Mouse (Mus musculus): ENCODE measurements around the gene Phactr2.

Gene Phactr2

DNA sequence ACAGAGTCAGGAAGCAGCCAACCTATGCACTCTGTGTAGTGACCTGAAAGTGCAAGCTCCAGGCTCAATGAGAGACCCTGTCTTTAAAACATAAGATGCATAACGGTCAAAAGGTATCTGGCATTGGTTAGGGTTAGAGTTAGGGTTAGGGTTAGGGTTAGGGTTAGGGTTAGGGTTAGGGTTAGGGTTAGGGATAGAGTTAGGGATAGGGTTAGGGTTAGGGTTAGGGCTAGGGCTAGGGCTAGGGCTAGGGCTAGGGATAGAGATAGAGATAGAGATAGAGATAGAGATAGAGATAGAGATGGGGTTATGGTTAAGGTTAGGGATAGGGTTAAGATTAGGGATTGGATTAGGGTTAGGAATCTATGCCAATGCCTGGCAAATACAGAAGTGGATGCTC lies 72.2 kb downstream of the Phactr2 start:
- in situ Hi-C loops (cut with MboI, MseI), result no loop called here

DNA sequence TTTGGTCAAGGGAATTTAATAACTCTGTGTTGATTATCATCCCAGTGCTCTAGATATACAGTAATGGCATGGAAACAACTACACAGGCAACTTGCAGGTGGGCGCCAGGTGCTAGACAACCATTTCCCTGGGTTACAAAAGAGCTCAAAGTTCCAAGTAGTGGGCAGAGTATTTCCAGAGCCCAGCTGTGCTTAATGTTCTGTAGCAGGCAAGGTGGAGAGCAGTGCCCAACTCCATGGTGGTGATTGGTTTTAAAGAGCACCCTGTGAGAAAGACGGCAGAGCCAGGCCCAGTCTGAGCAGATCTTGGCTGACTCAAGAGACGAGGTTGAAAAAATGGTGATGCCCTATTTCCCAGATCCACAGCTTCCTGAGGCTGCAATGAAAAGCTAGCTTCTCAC lies 78.5 kb downstream of the Phactr2 start:
- in situ Hi-C loops (cut with MboI, MseI), result no loop called here

DNA sequence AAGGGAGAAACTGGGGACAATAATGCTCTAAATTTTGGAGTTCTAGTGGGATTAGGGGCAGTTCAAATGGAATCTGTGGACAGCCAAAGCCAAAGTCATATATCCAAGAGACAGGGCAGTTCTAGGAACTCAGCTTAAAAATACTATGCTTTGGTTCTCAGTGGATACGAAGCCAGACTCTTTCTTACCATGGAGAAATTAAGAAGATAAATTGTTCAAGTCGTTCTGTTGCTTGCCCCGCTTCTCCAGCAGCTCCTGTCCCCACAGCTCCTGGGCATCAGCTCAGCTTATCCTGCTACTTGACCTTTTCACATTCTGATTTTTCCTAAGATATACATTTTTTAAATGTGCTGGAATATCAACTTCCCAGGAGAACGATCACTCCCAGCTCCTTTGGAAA lies 80.2 kb downstream of the Phactr2 start:
- in situ Hi-C loops (cut with MboI, MseI), result no loop called here

GRCm38 (mm10) chr10:13388116-13388922 lies 85.9 kb downstream of the Phactr2 start:
- in situ Hi-C loops (cut with MboI, MseI), result no loop called here

DNA sequence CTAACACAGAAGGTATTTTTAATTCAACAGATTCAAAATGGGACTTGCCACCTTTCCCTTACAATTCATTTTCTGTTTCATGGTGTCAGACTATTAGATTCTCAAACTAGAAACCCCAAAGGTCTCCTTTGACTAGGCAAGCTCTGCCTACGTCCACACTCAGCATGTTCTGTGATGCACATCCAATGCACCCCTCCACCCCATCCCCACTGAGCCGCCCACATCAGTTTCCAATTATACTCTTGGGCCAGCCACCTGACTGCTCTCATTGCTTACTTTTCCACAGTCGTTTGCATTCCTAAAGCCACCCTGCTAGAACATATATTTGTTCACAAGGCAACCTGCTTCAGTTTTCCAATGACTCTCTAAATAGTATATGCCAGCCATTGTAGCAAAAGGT lies 89.3 kb downstream of the Phactr2 start:
- in situ Hi-C loops (cut with MboI, MseI), result no loop called here

DNA sequence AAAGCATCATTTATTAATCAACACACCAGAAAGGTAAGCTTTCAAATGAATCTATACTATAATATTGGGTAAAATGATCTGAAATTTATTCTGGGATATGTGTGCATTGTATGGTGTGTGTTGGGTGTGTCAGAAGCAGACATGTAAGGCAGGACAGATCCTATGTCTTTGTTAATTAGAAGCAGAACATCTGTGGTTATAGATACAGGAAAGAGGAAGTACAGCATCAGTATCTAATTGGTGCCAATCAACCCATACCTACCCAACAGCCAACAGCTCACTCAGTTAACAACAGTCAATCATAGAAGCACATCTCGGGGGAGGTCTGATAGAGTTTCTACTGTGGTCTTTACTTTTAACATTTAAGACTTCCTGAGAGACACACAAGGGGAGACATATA lies 96.3 kb downstream of the Phactr2 start:
- in situ Hi-C loops (cut with MboI, MseI), result no loop called here

DNA sequence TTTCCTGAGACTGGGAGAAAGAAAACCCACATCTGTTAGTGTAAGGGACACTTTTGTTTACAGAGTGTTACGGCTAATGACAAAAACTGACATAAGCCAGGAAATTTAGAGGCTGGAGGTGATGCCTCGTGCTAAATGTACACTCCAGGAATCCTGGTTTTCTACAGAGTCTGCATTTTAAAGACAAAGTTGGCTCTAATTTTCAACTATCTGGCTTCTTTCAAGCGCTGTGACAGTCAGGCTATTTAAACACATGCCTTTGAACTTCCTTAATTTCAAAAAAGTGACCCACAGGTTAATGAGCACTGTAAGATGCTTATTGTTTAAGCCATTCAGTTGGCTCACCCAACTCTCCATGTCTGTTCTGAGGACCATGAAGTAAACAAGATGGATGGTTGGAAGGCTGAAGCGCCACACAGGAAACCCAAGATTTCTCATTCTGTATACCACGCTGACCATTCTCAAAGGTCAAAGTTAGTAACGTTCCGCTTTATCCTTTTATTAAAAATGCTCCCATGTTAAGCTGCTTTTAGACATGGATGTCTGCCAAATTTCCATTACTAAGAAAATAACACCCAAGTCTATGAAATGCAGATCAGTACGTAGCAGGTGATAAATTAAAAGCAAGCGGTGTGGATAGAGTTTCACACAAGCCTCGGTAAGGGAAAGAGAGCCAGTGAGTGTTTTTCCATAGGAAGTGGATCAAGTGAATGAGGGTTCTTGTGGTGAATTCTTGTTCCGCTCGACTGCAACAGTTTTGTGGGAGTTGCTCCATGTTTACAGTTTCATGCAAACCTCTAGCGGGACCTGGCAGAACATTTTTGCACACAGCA lies 97.6 kb downstream of the Phactr2 start:
- in situ Hi-C loops (cut with MboI, MseI), result no loop called here

DNA sequence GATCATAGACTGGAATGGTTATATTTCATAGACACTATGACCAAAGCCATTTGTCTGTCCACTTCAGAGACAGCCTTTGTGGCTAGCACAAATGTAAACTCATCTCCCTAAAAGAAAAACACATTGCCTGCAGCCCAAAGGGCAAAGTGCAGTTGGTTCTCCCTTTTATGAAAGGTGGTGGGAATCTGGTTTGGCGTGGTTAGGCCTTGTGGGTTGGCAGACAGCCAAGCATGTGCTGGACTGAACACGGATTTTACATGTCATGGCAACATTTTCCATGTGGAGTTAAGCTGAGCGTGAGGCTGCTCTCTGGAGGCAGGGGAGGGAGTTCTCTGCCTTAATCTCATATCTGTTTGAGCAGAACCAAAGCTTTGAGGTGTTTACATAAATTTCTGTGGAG lies 98.4 kb downstream of the Phactr2 start:
- in situ Hi-C loops (cut with MboI, MseI), result no loop called here

DNA sequence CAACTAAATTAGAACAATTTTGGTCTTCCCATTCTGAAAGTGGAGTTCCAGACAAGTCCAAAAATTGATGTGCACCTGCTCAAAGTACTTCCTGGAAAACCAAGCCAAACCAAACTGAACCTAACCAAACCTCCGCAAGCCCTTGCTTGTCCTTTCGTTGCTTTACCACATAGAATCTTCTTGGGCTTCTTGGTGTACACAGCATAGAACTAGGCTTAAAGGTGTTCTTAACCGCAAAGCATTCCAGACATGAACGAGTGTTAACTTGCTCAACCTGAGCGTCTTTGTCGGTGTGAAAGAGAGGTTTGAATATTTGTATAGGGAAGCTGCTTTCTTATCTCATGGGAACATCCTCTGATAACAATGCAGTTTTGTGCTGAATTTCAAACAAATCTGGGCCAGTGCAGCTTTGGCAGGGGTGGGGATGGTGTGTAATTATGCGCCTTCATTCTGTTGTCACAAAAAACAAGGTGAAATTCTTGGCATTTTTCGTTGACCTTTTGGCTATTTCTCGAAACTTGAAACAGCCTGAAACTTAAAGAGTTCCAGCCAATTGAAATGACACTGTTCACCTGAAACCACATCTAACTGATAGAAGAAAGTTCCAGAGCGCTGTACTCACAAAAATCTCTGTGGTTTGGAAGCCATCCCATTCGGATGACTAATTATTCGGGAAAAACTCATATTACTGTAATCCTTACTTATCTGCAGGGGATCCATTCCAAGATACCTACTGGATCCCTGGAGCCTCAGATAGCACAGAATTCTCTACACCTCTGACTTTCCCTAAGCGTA lies 104.4 kb downstream of the Phactr2 start:
- in situ Hi-C loops (cut with MboI, MseI), result no loop called here

DNA sequence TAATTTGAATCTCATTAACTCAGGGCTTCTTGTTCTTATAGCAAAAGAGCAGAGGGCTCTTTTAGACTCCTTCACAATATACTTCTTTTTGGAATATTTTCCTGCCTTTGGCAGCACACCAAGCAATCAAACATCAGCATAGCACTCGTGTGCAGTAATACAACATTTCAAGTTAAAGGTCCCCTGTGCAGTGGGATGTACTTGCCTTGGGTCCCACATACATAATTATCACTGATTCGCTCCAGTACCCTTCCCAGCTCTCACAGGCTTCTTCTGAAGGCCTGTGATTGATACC lies 110.0 kb downstream of the Phactr2 start:
- in situ Hi-C loops (cut with MboI, MseI), result no loop called here

DNA sequence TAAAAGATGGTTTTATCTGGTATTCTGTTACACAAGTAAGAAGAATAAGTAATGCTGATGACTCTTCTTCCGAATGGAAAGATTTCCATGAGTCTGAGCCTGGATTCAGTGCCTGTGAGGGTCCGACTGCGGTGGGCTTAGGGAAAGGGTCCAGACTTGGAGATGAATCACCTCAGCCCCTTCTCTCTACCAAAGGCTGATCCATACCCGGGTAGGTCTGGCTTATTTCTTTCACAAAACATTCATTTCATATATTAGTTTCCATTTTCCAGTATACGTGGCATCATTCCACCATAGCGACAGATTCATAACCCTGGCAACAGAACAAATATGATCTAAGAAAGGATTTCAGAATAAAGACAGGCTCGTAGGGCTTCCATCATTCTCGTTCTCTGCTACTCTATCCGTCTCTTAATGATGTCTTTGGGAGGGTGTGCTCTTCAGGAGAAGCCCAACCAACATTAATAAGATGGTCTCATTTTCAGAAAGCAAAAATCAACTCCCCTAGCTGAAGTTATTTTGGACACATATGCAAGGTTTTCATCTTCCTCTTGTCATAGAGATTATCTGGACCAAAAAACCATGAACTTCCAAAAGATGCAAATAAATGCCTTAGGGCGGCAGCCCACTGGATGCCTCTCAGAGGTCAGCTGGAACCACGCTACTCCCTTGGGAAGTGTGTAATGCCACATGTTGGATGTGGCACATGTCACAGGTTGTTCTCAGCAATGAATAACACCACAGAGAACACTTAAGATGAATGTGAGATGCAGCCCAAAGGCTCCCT lies 110.5 kb downstream of the Phactr2 start:
- in situ Hi-C loops (cut with MboI, MseI), result no loop called here

DNA sequence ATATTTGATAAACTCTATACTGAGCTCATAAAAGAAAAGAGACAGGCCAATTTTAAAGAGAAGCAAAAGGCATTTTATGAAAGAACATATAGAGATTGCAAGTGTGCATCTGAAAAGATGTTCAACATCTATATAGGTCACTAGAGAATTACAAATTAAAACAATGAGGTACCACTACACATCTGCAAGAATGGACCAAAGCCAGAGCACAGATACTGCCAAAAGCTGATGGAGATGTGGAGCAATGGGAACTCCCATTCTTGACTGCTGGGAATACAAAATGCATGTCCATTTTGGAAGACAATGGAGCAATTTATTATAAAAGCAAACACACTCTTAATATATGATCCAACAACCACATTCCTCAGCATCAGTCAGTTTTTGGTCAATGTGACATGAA lies 113.3 kb downstream of the Phactr2 start:
- in situ Hi-C loops (cut with MboI, MseI), result no loop called here

GRCm38 (mm10) chr10:13359846-13360245 lies 114.4 kb downstream of the Phactr2 start:
- in situ Hi-C loops (cut with MboI, MseI), result no loop called here

DNA sequence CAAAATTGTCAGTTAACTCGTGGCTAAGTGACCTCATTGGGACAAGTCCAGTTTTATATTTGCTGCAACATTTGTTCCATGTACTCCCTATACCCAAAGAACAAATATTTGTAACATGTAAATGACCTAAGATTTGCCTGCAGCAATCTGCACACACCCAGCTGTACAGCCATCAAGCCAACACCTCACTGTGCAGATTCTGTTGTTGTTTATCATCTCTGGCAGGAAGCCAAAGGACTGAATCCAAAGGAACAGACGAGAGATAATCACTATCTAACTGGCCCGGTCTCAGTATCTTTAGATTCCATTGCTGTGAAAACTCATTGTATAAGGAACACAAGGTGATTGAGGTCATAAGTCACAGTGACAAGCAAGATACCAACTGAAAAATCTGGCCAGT lies 115.5 kb downstream of the Phactr2 start:
- in situ Hi-C loops (cut with MboI, MseI), result no loop called here

DNA sequence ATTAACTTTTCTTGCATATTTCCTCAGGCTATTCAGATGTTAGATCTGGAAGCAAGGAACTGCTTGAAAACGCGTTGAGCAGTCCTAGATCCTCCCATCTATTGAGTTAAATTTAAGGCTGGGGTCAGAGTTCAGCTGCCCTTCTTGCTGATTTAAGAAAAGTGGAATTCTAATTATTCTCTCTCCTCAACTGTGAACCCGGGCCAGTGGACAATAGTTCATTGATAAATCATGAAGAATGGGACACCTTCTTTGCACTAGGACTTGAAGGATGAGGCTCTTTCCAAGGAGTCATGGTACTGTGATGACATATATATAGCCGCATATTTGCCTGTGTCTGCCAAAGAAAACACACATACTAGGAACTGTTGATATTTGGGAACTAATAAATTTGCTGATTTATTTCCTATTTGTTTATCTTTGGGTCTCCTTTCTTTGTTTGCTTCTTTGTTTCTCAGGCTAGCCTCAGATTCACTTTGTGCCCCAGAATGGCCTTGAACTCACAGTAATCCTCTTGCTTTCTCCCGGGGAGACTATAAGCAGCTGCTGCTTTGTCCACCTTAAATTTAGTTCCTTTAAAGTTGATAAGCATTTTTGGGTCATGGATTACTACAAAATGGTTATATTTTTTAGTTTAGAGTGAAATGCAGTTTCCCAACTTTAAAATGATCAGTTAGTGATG lies 127.5 kb downstream of the Phactr2 start:
- in situ Hi-C loops (cut with MboI, MseI), result no loop called here

DNA sequence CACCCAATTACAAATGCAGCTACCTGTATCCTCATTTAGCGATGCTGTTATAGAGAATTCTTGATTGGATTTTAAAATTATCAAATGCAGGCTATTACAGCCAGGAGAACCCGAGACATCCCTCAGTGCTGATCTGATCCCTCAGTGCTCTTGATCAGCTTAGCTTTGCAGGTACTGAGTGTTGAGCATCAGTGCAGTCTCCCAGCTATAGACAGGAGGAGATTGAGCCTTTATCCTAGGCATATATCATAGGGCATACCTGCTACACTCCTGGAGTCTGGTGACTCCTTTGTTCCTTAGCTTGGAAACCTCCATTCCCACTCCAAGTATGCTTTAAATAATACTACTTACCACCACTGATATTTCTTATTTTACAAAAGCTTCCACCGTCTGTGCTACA lies 133.6 kb downstream of the Phactr2 start:
- in situ Hi-C loops (cut with MboI, MseI), result no loop called here

GRCm38 (mm10) chr10:13336964-13337363 lies 137.2 kb downstream of the Phactr2 start:
- in situ Hi-C loops (cut with MboI, MseI), result no loop called here

- in situ Hi-C loops (cut with MboI, MseI), result no loop called here
Observed at GRCm38 (mm10) chr10:13335814-13336213, 138.4 kb downstream of the Phactr2 start.

DNA sequence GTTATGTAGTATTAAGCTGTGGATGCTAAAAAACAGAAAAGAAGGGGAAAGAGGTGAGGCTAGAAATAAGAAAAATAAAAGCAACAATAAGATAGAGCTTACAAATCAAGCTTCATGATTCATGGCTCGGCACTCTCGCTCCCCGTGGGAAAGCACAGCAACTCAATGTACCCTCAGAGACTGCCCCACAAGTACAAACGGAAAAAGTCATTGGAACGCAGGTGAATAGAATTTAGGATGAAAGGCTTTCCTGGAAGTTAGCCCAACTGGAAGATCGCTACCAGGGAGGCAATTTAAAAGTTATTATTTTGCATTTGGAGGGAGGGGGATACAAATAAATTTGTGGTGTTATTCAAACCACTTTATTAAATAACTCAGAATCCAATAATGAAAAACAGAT lies 138.9 kb downstream of the Phactr2 start:
- in situ Hi-C loops (cut with MboI, MseI), result no loop called here

DNA sequence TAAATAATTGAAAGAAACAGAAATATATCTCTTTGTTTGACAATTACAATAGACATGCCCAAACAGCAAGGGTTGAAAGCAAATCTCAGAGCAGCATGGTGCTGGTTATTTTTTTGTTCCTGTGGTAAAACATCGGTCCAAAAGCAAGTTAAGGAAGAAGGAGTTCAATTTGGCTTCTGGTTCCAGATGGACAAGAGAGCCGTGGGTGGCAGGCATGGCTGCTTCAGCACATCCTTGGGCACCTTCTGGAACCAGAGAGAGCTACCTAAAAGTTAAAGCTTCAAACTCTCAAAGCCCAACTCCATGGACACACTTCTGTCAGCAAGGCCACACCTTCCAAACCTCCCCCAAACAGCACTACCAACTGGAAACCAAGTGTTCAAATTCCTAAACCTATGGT lies 140.4 kb downstream of the Phactr2 start:
- in situ Hi-C loops (cut with MboI, MseI), result no loop called here

GRCm38 (mm10) chr10:13332985-13333384 lies 141.2 kb downstream of the Phactr2 start:
- in situ Hi-C loops (cut with MboI, MseI), result no loop called here

Measured in T-helper 1 cell (primary cell).